Mouse (Mus musculus): ENCODE measurements around the gene Dysf.
A peak's percentile ranks its signal among the peaks of the same experiment; 100 is the strongest.

Gene Dysf

GRCm38 (mm10) chr6:84110377-84110776 is 102.0 kb downstream of the Dysf start:
- DNase-seq (ENCODE audit: extremely low read depth, low read depth), result no peak

GRCm38 (mm10) chr6:84111106-84111505 is 102.7 kb downstream of the Dysf start:
- no peak for DNase-seq (ENCODE audit: extremely low read depth, low read depth)

- DNase-seq (ENCODE audit: extremely low read depth, low read depth), result no peak
Measured at GRCm38 (mm10) chr6:84119731-84120530, 111.5 kb downstream of the Dysf start.

GRCm38 (mm10) chr6:84124609-84125008 is 116.2 kb downstream of the Dysf start:
- no peak for DNase-seq (ENCODE audit: extremely low read depth, low read depth)

- no peak for DNase-seq (ENCODE audit: extremely low read depth, low read depth)
Measured at GRCm38 (mm10) chr6:84125101-84125500, 116.7 kb downstream of the Dysf start.

GRCm38 (mm10) chr6:84128229-84128628 is 119.8 kb downstream of the Dysf start:
- DNase-seq (ENCODE audit: extremely low read depth, low read depth), result no peak

GRCm38 (mm10) chr6:84130867-84131266 is 122.5 kb downstream of the Dysf start:
- no peak for DNase-seq (ENCODE audit: extremely low read depth, low read depth)

GRCm38 (mm10) chr6:84131539-84131938 is 123.1 kb downstream of the Dysf start:
- no peak for DNase-seq (ENCODE audit: extremely low read depth, low read depth)

GRCm38 (mm10) chr6:84133053-84133452 is 124.7 kb downstream of the Dysf start:
- DNase-seq (ENCODE audit: extremely low read depth, low read depth), result no peak

- no peak for DNase-seq (ENCODE audit: extremely low read depth, low read depth)
Measured at GRCm38 (mm10) chr6:84133996-84134721, 125.8 kb downstream of the Dysf start.

- no peak for DNase-seq (ENCODE audit: extremely low read depth, low read depth)
Measured at GRCm38 (mm10) chr6:84134722-84135394, 126.5 kb downstream of the Dysf start.

GRCm38 (mm10) chr6:84135709-84136108 is 127.3 kb downstream of the Dysf start:
- DNase-seq (ENCODE audit: extremely low read depth, low read depth), result no peak

GRCm38 (mm10) chr6:84136345-84136744 is 128.0 kb downstream of the Dysf start:
- no peak for DNase-seq (ENCODE audit: extremely low read depth, low read depth)

- DNase-seq (ENCODE audit: extremely low read depth, low read depth), result no peak
Measured at GRCm38 (mm10) chr6:84139932-84140331, 131.5 kb downstream of the Dysf start.

- DNase-seq (ENCODE audit: extremely low read depth, low read depth), result no peak
Measured at GRCm38 (mm10) chr6:84142481-84142880, 134.1 kb downstream of the Dysf start.

- no peak for DNase-seq (ENCODE audit: extremely low read depth, low read depth)
Measured at GRCm38 (mm10) chr6:84143328-84143727, 134.9 kb downstream of the Dysf start.

- no peak for DNase-seq (ENCODE audit: extremely low read depth, low read depth)
Measured at GRCm38 (mm10) chr6:84144393-84144792, 136.0 kb downstream of the Dysf start.

GRCm38 (mm10) chr6:84147206-84148004 is 139.0 kb downstream of the Dysf start:
- no peak for DNase-seq (ENCODE audit: extremely low read depth, low read depth)

- peak; percentile 7 for DNase-seq (ENCODE audit: extremely low read depth, low read depth)
Measured at GRCm38 (mm10) chr6:84148470-84148869, 140.1 kb downstream of the Dysf start.

GRCm38 (mm10) chr6:84154508-84154907 is 146.1 kb downstream of the Dysf start:
- DNase-seq (ENCODE audit: extremely low read depth, low read depth), result no peak

GRCm38 (mm10) chr6:84155765-84156164 is 147.4 kb downstream of the Dysf start:
- no peak for DNase-seq (ENCODE audit: extremely low read depth, low read depth)
